Mouse (Mus musculus): ENCODE measurements around the gene Vmn1r1. TPM values are rescaled to one million over a fixed set of nuclear protein-coding genes. Genes with fewer than 3 reads are reported as not detected.
"Not testable (repeated sequence)": the region's sequence is repeated elsewhere in the genome, so short reads cannot be mapped to it uniquely, and the experiment has no call there.

The Vmn1r1 gene
- total RNA-seq (2018; cell fraction: chromatin; rRNA removed) = not detected
- total RNA-seq (2018; cell fraction: cytosol; rRNA removed) = not detected
- total RNA-seq (2018; cell fraction: nucleus; rRNA removed) = not detected
- not detected in 3 replicates for polyA plus RNA-seq (2018)

DNA sequence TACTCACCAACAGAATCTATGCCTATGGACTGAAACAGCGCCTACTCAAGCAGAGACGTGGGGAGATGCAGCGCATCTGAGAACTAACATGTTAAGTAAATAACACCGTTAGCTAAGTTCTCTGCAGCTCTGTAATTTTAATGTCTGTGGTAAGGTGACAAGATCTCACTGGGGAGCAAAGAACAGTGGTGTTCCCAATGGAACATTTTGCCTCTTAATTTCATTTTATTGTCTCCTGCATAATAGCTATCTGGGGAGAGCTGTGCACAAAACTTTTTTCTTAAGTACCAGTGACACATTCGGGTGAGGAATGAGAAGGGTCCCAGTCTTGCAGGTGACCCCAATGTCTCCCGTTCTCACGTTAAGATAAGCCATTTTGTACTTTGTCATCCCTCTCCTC lies at the start of gene Vmn1r1:
Gene Vmn1r1, minus strand, starts transcription at position 101 of the 400 bp plus-strand sequence.
- H3K79me2 ChIP-seq (ENCODE audit: inconsistent target) = no peaks in the 10 kb centered on the region
- WGBS (ENCODE audit: missing documents) = 91% methylated on average over 7 of the region's 7 CpGs
- H3K36me3 ChIP-seq (ENCODE audit: inconsistent target) = no peaks in the 10 kb centered on the region

DNA sequence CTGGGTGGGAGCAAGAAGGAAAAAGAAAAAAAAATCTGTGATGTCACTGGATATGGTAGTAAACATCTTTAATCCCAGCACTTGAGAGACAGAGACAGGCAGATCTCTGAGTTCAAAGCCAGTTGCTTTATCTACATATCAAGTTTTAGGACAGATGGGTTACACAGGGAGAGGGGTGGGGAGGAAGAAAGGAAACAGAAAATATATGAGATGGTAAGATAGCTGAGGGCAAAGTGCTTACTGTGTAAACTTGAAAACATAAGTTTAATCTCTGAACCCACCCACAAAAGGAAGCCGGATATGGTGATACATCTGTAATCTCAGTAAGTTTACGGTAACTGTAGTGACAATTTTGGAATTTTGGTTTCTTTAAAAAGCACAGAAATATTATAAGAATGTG lies 46.0 kb upstream of the Vmn1r1 start:
- Histone ChIP-seq H3K27ac (no peak overlapping the region), H3K79me2 (ENCODE audit: inconsistent target) (no peaks in the 10 kb centered on the region), H3K4me3 (ENCODE audit: inconsistent target) (no peak overlapping the region), H3K36me3 (ENCODE audit: inconsistent target) (no peaks in the 10 kb centered on the region)
- 100% methylated on average over 2 of the region's 2 CpGs for WGBS (ENCODE audit: missing documents)

More for the DNA sequence above, at the start of gene Vmn1r1:
- no peak within 1 kb of the TSS for H3K27ac ChIP-seq
- no peak within 1 kb of the TSS for H3K4me3 ChIP-seq (ENCODE audit: inconsistent target)

DNA sequence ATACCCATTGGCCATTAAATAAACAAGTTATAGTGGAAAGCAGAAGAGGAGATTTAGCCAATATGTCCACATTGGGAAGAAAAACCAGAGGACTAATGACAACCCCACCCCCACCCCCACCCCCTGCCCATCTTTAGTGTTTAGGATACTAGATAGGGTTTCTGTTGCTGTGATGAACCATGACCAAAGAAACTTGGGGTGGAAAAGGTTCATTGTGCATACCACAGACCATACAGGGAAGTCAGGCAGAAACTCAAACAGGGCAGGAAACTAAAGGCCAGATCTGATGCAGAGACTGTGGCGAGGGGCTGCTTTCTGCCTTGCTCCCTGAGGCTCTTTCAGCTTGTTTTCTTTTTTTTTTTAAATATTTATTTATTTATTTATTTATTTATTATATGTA lies 28.3 kb upstream of the Vmn1r1 start:
- no peaks in the 10 kb centered on the region for H3K36me3 ChIP-seq (ENCODE audit: inconsistent target)
- WGBS (ENCODE audit: missing documents) = 100% methylated on average over 1 of the region's 1 CpGs

DNA sequence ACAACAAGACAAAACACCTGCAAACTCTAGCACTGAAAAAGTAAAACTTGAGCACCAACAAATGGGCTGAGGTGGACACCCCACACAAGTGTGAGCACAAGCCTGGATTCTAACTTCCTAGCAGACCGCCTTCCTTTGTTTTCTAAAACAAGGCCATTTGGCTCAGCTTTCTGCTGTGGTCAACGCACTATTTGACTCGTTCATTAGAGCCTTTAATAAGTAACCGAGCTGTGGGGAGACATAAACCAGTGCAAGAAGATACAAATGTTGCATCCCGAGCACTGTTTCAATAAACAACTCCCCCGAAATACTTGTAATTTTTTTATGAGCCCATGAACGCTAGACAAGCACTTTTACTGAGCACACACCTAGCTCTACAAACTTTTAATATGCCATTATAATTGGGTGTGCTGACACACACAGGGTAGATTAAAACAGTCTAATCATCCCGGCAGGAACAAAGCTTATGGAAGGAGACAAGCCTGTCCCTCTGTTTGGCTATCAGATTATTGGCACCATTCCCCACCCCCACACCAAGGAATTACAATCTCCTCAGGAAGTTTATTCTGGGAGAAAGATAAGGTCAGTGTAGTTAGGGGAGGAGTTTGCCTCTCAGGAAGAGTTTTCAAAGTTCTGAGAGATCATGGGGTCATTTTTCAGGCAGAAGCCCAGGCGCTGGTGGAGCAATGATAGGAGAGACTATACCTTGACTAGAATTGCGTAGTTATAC lies 27.7 kb upstream of the Vmn1r1 start:
- Histone ChIP-seq H3K27ac (no peak overlapping the region), H3K79me2 (ENCODE audit: inconsistent target) (no peaks in the 10 kb centered on the region), H3K36me3 (ENCODE audit: inconsistent target) (no peaks in the 10 kb centered on the region), H3K4me3 (ENCODE audit: inconsistent target) (no peak overlapping the region)
- WGBS (ENCODE audit: missing documents) = 94% methylated on average over 10 of the region's 10 CpGs

More for the DNA sequence above, 28.3 kb upstream of the Vmn1r1 start:
- Histone ChIP-seq H3K4me3 (ENCODE audit: inconsistent target) (no peak overlapping the region), H3K27ac (no peak overlapping the region), H3K79me2 (ENCODE audit: inconsistent target) (no peaks in the 10 kb centered on the region)

DNA sequence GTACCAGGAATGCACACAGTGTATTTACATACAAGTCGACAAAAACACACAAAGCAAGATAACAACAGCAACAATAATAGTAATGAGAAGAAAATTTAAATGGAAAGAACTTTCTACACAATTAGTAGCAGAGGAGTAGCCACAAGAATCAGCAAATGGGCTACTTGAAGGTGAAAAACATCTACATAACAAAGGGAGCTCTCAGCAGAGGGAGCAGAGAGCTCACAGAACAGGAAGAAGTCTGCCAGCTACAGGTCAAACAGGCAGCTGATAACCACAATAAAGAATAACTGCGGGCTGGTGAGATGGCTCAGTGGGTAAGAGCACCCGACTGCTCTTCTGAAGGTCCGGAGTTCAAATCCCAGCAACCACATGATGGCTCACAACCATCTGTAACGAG lies 26.9 kb upstream of the Vmn1r1 start:
- Histone ChIP-seq H3K4me3 (ENCODE audit: inconsistent target) (no peak overlapping the region), H3K36me3 (ENCODE audit: inconsistent target) (no peaks in the 10 kb centered on the region), H3K79me2 (ENCODE audit: inconsistent target) (no peaks in the 10 kb centered on the region), H3K27ac (no peak overlapping the region)
- WGBS (ENCODE audit: missing documents) = 46% methylated on average over 2 of the region's 5 CpGs

DNA sequence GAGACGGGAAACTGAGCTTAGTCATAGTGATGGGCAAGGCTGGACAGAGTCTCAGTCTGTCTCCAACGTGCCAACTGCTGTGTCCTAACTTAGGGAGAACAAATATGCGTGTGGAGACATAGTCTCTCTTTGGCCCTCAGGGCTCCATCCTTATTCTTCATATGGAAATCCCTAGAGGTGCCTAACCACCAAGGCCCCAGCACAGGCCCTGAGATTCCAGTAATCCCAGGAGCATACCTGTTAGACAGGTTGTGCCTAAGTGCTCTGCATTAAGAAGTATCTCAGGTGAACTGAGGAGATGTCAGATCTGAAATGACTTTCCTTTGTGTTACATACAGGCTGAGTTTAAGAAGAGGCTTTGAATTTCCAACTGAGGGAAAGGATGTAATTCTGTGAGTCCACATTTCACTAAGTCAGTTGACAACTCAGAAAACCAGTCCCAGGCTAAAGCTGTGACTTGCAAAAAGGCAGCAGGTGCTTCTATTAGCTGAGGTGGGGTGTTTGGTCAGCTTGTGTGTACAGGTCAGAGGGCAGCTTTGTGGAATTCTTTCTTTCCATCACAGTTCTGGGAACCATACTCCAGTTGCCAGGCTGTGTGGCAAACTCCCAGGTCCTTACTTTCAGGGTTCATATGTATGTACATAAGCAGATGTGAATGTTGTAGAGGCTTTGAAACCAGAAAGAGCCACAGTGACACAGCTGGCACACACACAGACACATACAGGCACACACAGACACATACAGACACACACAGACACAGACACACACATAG lies 25.6 kb upstream of the Vmn1r1 start:
- H3K27ac ChIP-seq = no peak overlapping the region
- no peaks in the 10 kb centered on the region for H3K36me3 ChIP-seq (ENCODE audit: inconsistent target)
- no peaks in the 10 kb centered on the region for H3K79me2 ChIP-seq (ENCODE audit: inconsistent target)
- 86% methylated on average over 3 of the region's 3 CpGs for WGBS (ENCODE audit: missing documents)
- H3K4me3 ChIP-seq (ENCODE audit: inconsistent target) = no peak overlapping the region

DNA sequence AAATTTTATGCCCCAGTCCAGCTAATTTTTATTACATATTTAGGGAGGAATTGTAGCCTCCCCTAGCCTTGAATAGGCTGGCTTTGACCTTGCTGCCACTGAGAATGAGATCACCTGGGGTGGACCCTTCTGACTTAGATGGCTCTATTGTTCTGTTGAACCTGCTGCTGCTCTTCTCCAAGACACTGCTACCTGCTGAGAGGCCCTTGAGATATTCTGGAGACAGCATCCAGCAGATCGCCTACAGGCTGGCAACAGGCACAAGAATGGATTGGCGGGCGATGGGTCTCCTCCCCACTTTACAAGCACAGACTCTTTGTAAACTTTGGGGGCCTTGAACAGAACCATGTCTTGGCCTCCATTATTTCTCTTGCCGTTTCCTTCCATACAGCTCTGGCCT lies 18.2 kb upstream of the Vmn1r1 start:
- H3K4me3 ChIP-seq (ENCODE audit: inconsistent target); H3K27ac ChIP-seq; H3K36me3 ChIP-seq (ENCODE audit: inconsistent target); H3K79me2 ChIP-seq (ENCODE audit: inconsistent target): not testable (repeated sequence)
- WGBS (ENCODE audit: missing documents) = 97% methylated on average over 4 of the region's 4 CpGs

DNA sequence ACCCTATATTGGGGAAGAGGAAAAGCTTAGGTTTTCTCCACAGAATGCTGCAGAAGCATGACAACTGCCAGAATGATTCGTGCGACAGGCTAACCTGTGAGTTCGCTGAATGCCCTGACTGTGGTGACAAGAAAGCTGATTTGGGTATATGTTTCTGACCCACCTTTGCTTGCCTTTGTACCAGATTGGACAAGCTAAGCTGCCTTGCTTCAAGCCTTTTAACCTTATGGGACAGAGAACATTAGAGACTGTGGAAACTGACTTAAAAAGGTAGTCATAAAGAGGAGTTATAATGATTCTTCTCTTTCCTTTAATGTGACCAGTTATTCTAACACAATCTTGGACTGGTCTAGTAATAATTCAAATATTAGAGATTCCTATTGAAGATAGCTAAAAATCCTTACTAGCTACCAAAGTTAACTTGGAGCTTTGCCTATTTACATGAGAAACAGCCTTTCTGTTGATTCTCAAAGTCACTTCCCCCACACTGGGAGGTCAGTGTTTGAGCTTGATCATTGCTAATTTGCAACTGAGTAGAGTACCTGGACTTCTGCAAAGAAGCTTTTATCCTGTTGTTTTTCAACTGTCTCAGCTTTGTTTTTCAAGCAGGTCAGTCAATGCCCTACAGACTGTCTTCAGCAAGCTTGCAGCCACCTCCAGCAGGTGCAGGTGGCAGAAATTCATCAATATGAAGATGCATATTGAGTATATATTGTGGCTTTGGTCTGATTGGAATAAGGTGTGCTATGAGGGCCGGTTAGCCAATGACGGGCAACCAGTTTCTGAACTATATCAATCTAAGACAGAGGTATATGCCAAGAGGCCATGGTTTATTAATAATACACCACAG lies 17.4 kb upstream of the Vmn1r1 start:
- Histone ChIP-seq H3K27ac (no peak overlapping the region), H3K79me2 (ENCODE audit: inconsistent target) (no peaks in the 10 kb centered on the region), H3K4me3 (ENCODE audit: inconsistent target) (no peak overlapping the region), H3K36me3 (ENCODE audit: inconsistent target) (no peaks in the 10 kb centered on the region)
- 96% methylated on average over 5 of the region's 5 CpGs for WGBS (ENCODE audit: missing documents)

DNA sequence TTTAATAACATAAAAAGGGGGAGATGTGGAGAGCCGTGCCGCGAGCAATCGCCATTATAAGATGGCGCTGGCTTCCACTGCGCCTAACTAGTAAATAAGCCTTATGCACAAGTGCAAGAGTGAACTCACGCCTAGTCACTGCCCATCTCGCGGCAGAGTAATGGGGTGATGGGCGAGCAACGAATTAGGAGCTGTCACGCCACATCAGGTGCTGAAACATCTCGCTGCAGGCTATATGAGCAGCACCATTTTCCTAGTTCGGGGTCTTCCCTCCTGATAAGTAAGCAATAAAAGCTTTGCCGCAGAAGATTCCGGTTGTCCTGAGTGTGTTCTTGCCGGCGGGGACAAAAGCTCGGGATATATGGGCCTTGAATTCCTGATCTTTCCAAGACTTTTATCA lies 12.7 kb upstream of the Vmn1r1 start:
- H3K27ac ChIP-seq; H3K79me2 ChIP-seq (ENCODE audit: inconsistent target); H3K36me3 ChIP-seq (ENCODE audit: inconsistent target); H3K4me3 ChIP-seq (ENCODE audit: inconsistent target): not testable (repeated sequence)
- 97% methylated on average over 18 of the region's 19 CpGs for WGBS (ENCODE audit: missing documents)

DNA sequence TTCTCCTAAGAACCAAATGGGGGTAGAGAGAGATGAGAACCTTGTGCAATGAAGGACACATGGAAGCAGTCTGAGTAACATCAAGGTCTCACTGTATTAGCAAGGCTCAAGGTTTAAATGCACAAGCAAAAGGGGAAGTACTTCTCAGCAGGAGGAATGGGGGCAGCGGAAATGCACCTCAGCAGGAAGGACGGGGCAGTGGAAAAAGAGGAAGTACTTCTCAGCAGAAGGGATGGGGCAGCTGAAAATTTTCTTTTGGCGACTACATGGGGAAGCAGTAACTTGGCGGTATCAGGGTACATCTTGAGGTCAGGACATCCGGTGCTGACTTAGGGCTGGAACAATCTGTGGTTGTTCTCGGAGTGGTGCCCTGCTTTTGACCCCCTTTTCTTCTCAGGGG lies 5.9 kb upstream of the Vmn1r1 start:
- WGBS (ENCODE audit: missing documents) = 84% methylated on average over 6 of the region's 6 CpGs
- H3K79me2 ChIP-seq (ENCODE audit: inconsistent target) = not testable (repeated sequence)

DNA sequence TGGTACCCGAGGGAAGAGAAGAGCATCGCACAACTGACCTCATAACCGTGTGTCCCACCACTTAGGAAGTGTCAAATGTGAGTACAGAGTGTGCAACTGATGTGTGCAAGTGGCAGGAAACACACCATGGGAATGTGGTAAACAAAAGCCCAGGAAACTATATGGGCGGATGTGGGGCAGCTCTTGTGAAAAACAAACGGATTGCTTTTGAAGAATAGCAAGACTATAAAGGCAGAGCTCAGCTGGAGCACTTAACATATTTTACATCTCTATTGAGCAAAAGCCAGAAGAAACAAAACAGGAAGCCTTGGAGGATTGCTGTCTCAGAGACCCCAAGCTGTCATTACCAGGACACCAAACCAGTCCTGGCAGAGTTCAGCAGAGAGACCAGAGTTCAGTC lies 1.3 kb downstream of the Vmn1r1 start:
- Histone ChIP-seq H3K27ac (no peak overlapping the region), H3K4me3 (ENCODE audit: inconsistent target) (no peak overlapping the region), H3K79me2 (ENCODE audit: inconsistent target) (no peaks in the 10 kb centered on the region), H3K36me3 (ENCODE audit: inconsistent target) (no peaks in the 10 kb centered on the region)
- 25% methylated on average over 5 of the region's 5 CpGs for WGBS (ENCODE audit: missing documents)

More for the DNA sequence above, 5.9 kb upstream of the Vmn1r1 start:
- not testable (repeated sequence) for H3K27ac ChIP-seq; H3K36me3 ChIP-seq (ENCODE audit: inconsistent target); H3K4me3 ChIP-seq (ENCODE audit: inconsistent target)

DNA sequence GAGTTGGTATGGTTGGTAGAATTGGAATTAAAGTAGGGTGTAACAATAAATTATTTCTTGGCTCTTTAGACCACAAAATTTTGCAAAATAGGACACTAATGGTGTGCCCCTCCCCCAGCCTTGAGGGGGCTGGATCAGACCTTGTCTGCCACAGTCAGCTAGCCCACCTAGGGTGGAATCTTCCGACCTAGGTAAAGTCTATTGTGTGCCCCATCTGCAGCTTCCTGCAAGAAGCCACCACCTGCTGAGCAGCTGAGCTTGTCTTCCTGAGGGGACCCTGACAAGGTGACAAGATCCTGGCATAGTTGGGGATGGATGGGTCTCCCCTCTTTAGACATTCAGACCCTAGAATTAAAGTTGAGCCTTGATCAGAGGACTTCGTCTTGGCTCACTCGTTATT lies 4.7 kb downstream of the Vmn1r1 start:
- H3K4me3 ChIP-seq (ENCODE audit: inconsistent target) = no peak overlapping the region
- WGBS (ENCODE audit: missing documents) = 92% methylated on average over 3 of the region's 3 CpGs
- no peaks in the 10 kb centered on the region for H3K36me3 ChIP-seq (ENCODE audit: inconsistent target)
- no peak overlapping the region for H3K27ac ChIP-seq
- H3K79me2 ChIP-seq (ENCODE audit: inconsistent target) = no peaks in the 10 kb centered on the region

DNA sequence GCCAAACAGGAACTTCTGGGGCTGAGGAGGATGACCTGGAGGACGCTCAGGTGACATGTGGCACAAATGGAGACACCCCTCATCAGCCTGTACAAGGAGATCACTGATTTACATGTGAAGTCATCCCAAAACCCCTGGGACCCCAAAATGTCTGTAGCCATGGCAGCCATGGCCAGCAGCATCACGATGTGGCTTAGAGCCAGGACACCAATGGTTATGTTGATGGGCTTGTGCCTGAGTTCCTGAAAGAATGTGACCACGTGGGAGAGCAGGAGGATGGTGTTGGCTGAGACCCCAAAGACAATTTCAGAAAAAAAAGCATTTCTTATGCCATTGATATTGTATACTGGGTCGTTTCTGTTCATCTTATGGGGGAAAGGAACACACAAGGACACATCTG lies 6.6 kb downstream of the Vmn1r1 start:
- Histone ChIP-seq H3K27ac (no peak overlapping the region), H3K4me3 (ENCODE audit: inconsistent target) (no peak overlapping the region), H3K79me2 (ENCODE audit: inconsistent target) (no peaks in the 10 kb centered on the region), H3K36me3 (ENCODE audit: inconsistent target) (no peaks in the 10 kb centered on the region)
- WGBS (ENCODE audit: missing documents) = 75% methylated on average over 4 of the region's 4 CpGs

DNA sequence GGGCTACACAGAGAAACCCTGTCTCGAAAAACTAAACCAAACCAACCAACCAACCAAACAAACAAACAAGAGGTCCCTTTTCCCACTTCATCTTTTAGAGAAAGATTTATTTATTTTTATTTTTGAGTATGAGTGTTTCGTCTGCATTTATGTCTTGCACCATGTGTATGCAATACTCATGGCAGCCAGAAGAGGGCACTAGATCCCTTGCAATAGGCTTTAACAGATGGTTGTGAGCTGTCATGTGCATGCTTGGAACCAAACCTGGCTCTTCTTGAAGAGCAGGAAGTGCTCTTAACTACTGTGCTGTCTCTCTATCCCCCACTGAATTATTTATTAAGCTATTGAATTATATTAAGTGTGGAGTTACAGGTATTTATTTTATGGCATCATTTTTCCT lies 14.3 kb downstream of the Vmn1r1 start:
- WGBS (ENCODE audit: missing documents) = 95% methylated on average over 2 of the region's 2 CpGs
- Histone ChIP-seq H3K36me3 (ENCODE audit: inconsistent target) (no peaks in the 10 kb centered on the region), H3K4me3 (ENCODE audit: inconsistent target) (no peak overlapping the region), H3K27ac (no peak overlapping the region), H3K79me2 (ENCODE audit: inconsistent target) (no peaks in the 10 kb centered on the region)

Measured in macrophage (primary cell).